Mouse (Mus musculus): Measurements from ENCODE around the gene Celsr3.

The Celsr3 gene

GRCm38 (mm10) chr9:108854241-108854696 lies 28.1 kb downstream of the Celsr3 start:
- peak; percentile 90 for DNase-seq (ENCODE audit: low spot score)

- no peak for DNase-seq (ENCODE audit: low spot score)
Observed at GRCm38 (mm10) chr9:108855335-108855734, 29.2 kb downstream of the Celsr3 start.

GRCm38 (mm10) chr9:108858792-108859527 lies 32.8 kb downstream of the Celsr3 start:
- no peak for DNase-seq (ENCODE audit: low spot score)
